Mouse (Mus musculus) CD4-positive, CD25-positive, alpha-beta regulatory T cell, adult 4 months (primary cell): Measurements from ENCODE around the gene Tjap1. TPM values are rescaled to one million over a fixed set of nuclear protein-coding genes. Genes with fewer than 3 reads are reported as not detected.
A peak's percentile ranks its signal among the peaks of the same experiment; 100 is the strongest.

ENCODE experiments used
- ATAC-seq: one replicate; pipeline ENCODE4 v1.8.0; 2017
- polyA plus RNA-seq, 2 experiments: library from polyadenylated mRNA; unstranded; fragments of 100-300 nt; shearing (Covaris generic); gene quantifications; one replicate each; pipeline ENCODE4 v1.2.1; 2017

The Tjap1 gene
- 10 to 100 TPM; 15.0 to 18.5 TPM for polyA plus RNA-seq

GRCm38 (mm10) chr17:46282483-46283123 is at the start of gene Tjap1:
Gene Tjap1 (minus strand): TSS chr17:46283026.
- ATAC-seq, result peak; percentile 94

DNA sequence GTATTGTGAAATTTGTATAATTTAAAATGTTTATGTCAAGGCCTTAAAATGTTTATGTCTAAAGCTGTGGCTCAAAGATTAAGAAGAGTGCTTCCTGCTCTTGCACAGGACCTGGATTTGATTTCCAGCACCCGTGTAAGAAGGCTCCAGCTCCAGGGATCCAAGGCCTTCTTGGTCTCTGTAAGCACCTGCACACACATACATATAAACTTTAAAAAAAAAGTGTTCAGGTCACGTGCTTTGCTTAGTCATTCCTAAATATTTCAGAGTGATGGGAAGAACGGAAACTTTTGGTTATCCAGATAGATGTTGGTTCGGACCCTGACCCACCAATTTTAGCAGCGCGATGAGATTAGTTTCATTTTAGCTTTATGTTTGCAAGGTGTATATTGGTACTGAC is 45.9 kb upstream of the Tjap1 start:
- ATAC-seq, result no peak

DNA sequence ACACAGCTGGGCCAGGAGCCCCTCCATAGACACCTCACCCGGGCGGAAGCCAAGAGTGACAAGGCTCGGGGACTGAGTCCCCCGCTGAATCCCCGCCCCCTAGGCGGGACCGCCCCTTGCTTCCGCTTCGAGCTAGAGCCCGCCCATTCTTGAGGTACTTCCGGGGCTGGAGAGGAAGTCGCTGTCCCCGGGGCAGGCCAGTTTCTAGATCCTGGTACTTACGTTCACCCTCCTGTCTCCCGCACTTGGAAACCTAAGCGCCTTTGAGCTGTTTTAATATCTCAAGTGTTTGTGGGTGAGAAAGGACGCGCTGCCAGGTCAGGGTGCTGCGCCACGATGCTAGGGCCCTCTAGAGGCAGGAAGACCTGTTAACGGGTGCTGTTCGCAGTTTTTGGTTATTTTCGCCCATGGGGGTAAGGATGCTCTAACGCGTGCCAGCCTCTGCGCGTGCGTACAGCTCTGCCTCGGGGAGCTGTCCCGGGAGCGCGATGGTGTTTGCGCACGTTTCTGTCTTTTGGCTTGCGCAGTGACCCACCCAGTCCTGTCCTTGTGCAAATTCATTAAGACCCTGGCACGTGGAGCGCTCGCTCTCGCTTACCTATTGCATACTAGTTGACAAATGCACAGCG is 45.2 kb upstream of the Tjap1 start, which contains the start of gene Abcc10:
TSS of gene Abcc10 (minus strand) at position 447 of the 629 bp plus-strand sequence.
- peak; percentile 99 for ATAC-seq

GRCm38 (mm10) chr17:46327413-46327905 is 44.6 kb upstream of the Tjap1 start:
- ATAC-seq, result no peak

GRCm38 (mm10) chr17:46322046-46322823 is 39.4 kb upstream of the Tjap1 start:
- ATAC-seq, result no peak

GRCm38 (mm10) chr17:46320492-46320891 is 37.7 kb upstream of the Tjap1 start:
- ATAC-seq, result no peak

DNA sequence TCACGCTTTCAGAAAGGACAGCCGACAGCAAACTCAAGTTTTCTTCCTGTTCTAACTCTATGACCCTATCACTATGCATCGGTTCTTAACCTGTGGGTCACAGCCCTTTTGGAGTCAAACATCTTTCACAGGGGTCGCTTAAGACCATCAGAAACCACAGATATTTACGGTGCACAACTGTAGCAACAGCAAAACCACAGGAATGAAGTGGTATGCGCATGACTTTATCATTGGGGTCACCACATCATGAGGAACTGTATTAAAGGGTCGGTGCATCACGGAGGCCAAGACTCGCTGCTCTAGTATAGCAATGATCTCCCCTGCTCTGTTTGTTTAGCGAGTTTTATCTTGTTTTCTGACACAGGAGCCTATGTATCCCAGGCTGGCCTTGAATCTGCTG is 33.0 kb upstream of the Tjap1 start:
- no peak for ATAC-seq

GRCm38 (mm10) chr17:46313135-46313715 is 30.4 kb upstream of the Tjap1 start:
- ATAC-seq, result no peak

- no peak for ATAC-seq
Measured at GRCm38 (mm10) chr17:46310515-46310914, 27.7 kb upstream of the Tjap1 start.

GRCm38 (mm10) chr17:46309835-46310234 is 27.0 kb upstream of the Tjap1 start:
- ATAC-seq, result no peak

DNA sequence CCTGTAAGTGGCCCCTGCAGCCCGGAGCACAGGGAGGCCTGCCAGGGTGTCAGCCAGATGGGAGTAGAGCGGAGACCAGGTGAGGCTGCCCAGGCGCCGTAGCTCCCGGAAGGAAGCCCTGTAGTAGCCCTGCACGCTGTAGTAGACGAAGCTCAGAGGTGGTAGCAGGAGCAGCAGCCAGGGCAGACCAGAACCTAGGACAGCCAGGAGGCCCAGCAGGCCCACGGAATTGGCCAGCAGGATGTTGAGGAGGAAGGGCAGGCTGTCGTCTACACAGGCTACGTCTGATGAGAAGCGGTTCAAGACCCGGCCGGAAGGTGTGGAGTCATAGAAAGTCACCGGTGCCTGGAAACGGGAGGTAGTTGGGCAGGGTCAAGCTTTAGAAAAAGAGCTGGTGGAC is 24.1 kb upstream of the Tjap1 start:
- ATAC-seq, result no peak

DNA sequence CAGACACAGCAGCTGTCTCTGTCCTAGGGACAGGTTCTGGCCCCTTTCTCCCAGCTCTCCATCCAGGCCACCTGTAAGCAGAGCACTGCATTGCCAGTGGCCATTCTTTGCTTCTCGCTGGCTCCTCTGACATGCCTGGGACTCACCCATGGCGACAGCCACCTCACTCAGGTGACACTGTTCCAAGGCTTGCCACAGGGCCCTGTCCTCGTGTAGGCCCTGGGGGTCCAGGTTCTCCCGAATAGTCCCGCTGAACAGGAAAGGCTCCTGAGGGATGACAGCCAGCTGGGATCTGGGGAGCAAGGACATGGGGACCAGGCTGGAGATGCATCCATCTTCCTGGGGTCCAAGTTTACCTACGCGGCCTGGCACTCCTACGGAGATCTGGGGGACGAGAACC is 21.4 kb upstream of the Tjap1 start:
- no peak for ATAC-seq

- no peak for ATAC-seq
Measured at GRCm38 (mm10) chr17:46301892-46302291, 19.1 kb upstream of the Tjap1 start.

DNA sequence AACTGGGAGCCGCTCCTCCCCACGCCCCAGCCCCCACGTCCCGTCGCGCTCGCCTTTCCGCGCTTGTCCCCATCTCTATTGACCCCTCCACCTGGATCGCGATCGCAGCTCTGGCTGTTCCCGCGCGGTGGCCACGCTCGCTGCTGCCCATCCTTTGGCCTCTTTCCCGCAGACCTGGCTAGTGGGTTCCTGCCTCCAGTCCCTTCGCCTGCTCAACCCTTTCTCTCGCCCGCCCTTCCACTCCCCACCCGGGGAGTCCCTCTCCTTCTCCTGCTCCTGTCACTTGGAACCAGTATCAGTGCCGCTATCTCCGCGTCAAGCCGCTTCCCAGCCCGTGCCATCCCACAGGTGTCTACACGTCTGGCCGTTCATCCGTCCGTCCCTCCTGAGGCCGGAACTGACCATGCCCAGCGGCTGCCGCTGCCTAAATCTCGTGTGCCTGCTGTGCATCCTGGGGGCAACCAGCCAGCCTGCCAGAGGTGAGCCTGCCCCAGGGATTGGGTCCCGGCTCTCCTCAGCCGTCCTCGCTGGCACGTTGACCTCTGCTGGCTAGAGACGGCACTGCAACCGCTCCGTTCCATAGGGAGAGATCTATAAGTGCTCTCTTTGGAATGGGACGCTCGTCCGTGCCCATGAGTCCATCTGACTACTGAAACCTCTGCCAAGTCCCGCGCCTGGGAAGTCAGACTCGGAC is 15.5 kb upstream of the Tjap1 start:
- ATAC-seq, result peak; percentile 89

DNA sequence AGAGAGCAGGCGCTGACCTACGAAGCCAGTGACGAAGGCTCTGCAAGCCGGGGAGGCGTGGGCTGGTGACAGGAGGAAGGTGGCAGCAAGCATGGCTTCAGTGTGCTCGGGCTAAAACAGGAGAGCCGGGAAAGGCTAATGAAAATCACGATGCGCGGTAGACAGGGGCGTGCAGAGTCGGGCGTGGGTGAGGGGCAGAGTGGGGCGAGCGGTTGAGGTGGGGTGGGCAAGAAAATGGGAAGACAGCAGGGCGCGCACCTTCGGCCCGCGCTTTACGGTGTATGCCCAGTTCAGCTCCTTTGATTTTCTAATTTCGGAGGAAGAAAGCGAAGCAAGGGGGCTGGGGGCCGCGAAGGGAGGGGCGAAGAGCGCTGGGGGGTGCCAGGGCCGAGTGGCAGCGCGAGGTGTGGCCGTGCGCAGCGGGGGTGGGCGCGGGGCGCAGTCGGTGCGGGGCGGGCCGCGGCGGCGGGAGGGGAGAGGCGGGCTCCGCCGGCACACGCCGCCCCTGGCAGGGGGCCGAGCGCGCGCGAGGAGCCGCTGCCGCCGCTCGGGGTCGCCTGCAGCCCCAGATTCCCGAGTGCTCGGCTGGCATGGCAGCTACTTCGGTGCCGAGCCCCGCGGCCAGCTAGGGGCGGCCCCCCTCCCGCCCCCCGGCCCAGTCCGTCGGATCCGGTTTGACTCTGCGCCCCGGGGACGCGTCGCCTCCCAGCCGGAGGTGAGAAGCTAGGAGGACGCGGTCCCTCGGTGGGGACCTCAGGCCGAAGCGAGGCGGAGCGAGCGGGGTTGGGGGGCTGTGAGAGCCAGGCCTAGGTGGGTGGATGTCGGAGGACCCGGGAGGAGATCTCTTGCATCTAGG is 14.8 kb upstream of the Tjap1 start, which contains the start of gene Dlk2:
TSS of gene Dlk2 (plus strand) at position 58 of the 856 bp plus-strand sequence.
- peak; percentile 42 for ATAC-seq

DNA sequence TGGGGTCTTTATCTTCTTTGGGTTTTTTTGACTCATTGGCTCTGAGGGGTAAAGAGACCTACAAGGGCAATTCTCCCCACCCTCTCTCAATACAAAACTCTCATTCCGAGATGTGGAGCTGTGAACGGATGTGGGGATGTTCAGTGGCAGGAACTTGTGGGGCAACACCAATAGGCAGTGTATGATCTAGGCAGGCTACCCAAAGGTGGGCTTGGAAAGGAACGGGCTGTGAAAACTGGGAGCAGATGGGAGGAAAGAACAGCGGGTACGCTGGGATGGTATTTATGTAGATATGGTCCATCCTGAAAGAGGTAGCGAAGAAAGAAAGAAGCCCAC is 14.2 kb upstream of the Tjap1 start:
- ATAC-seq, result peak; percentile 24

- ATAC-seq, result no peak
Measured at GRCm38 (mm10) chr17:46296601-46297000, 13.8 kb upstream of the Tjap1 start.

DNA sequence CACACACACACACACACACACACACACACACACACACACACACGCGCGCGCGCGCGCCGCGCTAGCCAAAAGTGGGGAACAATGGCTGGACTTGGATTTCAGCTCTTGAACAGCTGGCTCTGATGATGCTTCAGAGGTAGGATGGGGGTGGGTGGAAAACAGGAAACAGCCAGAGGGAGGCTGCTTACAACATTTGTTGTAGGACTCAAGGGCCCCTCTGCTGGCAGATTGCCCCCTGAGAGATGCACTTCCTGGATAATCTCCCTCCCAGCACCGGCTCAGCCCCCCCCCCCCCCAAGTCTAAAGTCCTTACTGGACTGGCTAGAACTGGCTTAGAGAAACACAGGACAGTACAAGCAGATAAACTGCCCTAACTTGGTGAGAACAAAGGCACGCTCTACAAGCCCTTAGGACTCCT is 4.9 kb upstream of the Tjap1 start:
- no peak for ATAC-seq

GRCm38 (mm10) chr17:46285407-46285806 is 2.6 kb upstream of the Tjap1 start:
- ATAC-seq, result no peak

DNA sequence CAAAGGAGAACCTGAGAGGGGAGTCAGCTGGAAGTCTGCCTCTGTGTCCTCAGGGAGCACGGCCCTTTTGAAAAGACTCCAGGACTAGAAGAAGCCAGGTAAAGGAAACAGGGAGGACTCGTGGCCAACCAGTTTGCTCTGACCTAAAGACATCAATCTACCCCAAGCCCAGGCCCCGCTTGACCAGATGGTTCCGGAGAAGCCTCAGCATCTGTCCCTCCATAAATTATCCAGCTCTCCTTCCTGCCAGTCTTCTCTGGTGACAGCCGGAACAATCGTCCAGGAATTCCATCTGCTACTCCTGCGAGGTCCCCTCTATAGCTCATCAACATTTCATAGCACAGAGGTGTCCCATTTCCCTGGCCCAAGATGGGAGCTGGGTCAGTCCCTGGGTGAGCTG is 1.8 kb upstream of the Tjap1 start:
- no peak for ATAC-seq

DNA sequence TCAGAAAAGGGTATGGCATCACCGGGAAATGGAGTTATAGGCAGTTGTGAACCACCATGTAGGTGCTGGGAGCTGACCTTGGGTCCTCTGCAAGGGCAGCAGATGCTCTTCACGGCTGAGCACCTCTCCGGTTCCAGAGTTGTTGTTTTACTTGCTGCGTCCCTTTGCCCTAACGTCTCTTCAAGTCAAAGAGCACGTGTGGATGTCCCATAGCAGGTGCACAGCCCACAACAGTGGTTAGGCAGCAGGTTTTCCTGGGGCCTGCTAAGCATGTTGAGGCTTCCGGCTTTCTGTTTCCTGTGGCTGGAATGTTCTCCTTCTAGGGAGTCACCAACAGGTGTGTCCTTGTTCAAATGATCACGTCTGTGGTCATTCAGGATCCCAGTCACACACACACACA is 1.1 kb upstream of the Tjap1 start:
- ATAC-seq, result no peak

DNA sequence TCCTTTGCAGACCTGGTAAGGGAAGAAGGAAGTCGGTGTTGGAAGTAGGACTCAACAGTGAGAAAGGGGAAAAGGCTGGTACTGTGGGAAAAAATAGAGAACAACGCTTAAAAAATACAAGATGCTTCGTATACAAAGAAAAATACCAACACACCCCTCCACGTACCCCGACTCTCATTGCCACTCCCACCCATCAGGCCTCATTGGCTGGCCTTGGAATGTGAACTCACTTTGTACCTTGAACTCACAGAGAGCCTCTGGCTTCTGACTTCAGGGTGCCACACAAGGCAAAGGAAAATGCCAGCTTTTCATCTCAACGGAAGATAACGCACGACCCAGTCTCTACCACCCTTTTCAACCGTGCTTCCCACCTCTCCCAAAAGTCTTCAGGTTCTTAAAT is 314 bp upstream of the Tjap1 start:
- peak; percentile 37 for ATAC-seq
